Mouse (Mus musculus) lung, postnatal 36 days (tissue): Measurements from ENCODE around the gene Ugt1a7c.
"Not testable (repeated sequence)": the region's sequence is repeated elsewhere in the genome, so short reads cannot be mapped to it uniquely, and the experiment has no call there.

Source experiments
- DNase-seq: peaks from one replicate; pipeline ENCODE4 v3.0.0; 2022; ENCODE audit warnings: mixed read lengths

Gene Ugt1a7c

DNA sequence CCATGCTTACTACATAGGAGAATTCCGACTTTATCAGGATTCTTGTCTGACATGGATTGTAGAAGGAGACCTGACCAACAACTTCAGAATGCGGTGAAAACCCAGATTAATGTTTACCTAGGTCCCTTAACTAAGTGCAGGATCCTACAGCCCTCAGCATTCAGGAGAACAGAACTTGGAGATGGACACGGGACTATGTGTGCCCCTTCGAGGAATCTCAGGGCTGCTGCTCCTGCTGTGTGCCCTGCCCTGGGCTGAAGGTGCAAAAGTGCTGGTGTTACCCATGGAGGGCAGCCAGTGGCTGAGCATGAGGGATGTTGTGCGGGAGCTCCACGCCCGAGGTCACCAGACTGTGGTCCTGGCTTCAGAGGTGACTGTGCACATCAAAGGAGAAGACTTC, 105.6 kb downstream of the Ugt1a7c start, which contains the start of gene Ugt1a2:
Gene Ugt1a2 (plus strand): TSS at position 146 of the 400 bp plus-strand sequence.
- DNase-seq, result no peak

DNA sequence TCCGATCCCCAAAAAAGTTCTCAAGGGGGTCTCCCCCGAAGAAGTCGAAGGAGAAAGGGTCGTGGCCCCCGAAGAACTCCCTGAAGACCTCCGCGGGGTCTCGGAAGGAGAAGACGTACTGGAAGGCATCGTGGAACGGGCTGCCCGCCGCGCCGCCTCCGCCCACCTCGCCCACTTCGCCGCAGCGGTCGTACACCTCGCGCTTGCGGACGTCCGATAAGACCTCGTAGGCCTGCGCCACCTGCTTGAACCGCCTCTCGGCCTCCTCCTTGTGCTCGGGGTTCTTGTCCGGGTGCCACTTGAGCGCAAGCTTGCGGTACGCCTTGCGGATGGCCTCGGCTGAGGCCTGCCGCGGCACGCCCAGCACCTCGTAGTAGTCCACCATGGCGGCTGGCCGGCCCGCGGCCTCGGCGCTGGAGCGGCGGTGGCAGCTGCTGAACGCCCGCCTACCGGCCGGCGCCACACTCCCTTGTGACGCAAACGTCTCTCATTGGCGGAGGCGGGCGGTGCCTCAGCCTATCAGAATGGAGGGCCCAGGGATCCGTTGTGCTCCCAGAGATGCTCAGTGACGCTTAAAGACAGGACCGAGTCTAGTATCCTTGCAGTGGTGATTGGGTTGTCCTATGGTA, 110.5 kb downstream of the Ugt1a7c start, which contains the start of gene Dnajb3:
Gene Dnajb3 (minus strand): TSS at position 489 of the 629 bp plus-strand sequence.
- DNase-seq, result peak; percentile 71

GRCm38 (mm10) chr1:88206843-88207479, 112.1 kb downstream of the Ugt1a7c start:
- DNase-seq, result no peak

DNA sequence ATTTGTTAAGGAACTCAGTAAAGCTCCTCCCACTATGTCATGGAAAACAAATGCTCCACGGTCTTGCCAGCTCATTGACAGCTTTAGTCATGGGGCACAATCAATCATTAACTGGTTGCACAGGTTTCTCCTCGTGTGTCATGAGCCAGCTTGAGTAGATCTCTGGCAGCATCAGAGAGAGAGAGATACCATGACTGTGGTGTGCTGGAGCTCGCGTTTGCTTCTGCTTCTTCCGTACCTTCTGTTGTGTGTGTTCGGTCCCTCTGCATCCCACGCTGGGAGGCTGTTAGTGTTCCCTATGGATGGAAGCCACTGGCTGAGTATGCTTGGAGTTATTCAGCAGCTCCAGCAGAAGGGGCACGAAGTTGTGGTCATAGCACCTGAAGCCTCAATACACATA, 117.0 kb downstream of the Ugt1a7c start, which contains the start of gene Ugt1a1:
Gene Ugt1a1 (plus strand): TSS at position 148 of the 400 bp plus-strand sequence.
- no peak for DNase-seq

DNA sequence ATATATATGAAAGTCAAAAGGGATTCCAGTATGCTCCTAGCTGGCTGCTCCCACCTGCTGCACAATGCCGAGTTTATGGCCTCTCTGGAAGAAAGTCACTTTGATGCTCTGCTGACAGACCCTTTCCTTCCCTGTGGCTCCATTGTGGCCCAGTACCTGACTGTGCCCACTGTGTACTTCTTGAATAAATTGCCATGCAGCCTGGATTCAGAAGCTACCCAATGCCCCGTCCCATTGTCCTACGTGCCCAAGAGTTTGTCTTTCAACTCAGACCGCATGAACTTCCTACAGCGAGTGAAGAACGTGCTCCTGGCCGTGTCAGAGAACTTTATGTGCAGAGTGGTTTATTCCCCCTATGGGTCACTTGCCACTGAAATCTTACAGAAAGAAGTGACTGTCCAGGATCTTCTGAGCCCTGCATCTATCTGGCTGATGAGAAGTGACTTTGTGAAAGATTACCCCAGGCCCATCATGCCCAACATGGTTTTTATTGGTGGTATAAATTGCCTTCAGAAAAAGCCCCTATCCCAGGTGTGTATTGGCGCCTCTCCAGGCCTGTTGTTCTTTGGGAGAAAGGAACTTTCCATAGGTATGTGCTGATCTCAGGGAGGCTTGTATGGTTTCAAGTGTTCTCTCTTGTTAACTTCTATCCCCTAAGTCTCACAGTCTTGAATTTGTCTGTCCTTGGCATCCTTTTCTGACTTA, 117.6 kb downstream of the Ugt1a7c start:
- DNase-seq, result no peak

DNA sequence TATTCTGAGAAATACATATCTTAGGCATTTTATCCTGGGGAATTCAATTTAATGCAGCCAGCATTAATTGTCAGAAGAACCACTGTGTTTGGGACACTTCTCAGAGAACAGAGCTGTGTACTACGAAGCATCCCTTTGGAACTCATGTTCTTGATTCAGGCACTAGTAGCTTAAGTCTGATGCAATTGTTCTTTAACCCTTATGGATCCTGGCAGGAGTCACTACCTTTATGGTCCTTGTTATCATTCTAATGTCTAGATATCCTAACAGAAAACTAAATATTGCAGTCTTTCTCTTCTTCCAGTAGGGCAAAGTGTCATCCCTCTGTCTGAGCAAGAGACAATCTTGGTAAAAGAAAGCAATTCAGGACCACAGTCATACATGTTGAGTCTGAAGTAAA, 118.2 kb downstream of the Ugt1a7c start:
- no peak for DNase-seq

DNA sequence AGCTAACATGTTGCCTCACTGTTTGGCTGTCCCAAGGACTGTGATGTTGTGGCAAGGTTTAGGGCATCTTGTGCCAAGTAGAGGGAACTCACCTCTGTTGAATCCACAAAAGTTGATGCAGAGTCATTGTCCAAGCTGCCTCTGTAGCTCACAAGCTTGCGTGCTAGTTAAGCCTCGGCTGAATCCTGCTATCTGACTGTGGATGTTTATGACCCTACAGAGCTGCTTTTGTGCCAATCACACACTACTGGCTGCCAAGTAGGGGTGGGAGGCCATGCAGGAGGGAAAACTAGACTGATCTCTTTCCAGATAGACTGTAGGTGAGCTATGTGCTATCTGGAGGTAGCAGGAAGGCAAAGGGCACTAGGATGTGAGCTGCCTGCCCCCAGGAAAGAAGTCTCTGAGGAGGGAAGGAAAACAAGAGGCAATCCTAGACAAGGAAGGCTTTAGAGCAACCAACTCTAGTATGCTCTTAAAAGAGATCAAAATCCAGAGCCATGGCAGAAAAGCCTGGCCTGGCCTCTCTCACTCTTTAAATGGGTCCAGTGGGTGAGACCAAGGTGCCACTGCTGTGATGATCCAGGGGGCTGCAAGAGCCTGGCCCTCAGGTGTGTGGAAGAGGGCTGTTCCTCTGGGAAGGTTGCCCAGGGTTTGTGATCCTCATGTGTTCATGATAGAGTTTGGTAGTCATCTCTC, 119.1 kb downstream of the Ugt1a7c start:
- no peak for DNase-seq

DNA sequence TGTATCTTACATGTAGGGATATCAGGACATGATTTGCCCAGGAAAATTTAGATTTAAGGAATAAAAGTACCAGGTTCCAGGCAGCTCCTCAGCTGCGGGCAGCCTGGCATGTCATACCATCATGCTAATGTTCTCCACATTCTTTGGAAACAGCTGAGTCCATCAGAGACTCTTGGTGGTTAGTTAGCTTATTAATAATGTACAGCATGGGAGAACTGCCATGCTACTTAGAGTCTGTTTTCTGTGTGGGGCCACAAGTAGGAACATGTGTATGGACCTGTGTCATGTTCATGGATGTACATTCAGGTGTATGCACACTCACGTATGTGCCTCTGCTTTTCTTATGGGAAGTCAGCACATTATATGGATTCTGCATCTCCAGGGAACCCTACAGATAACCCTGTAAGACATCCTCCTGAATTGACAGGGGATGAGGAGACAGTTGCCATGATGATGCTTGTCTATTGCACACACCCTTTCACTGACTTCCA, 119.6 kb downstream of the Ugt1a7c start:
- DNase-seq, result no peak

- DNase-seq, result no peak
Measured at GRCm38 (mm10) chr1:88215466-88216380, 120.9 kb downstream of the Ugt1a7c start.

- DNase-seq, result no peak
Measured at GRCm38 (mm10) chr1:88216551-88216950, 121.7 kb downstream of the Ugt1a7c start.

DNA sequence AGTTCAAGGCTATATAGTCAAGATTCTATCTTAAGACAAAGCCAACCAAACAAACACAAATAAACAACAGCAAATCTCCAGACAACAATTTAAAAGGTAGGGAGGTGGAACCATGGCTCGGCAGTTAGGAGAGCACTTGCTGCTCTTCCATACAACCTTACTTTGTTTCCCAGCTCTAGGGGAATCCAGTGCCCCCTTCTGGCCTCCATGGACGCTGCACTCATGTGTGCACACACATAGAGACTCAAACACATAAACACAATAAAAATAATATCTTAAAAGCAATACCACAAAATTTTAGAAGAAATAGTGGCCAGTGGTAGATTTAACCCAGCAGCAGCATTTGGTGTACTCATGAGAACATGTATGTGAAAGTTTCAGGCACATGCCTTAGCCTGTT, 122.3 kb downstream of the Ugt1a7c start:
- DNase-seq, result no peak

GRCm38 (mm10) chr1:88217576-88217975, 122.7 kb downstream of the Ugt1a7c start:
- no peak for DNase-seq

GRCm38 (mm10) chr1:88218051-88218450, 123.2 kb downstream of the Ugt1a7c start:
- DNase-seq, result no peak

GRCm38 (mm10) chr1:88218591-88218990, 123.7 kb downstream of the Ugt1a7c start:
- DNase-seq, result no peak

DNA sequence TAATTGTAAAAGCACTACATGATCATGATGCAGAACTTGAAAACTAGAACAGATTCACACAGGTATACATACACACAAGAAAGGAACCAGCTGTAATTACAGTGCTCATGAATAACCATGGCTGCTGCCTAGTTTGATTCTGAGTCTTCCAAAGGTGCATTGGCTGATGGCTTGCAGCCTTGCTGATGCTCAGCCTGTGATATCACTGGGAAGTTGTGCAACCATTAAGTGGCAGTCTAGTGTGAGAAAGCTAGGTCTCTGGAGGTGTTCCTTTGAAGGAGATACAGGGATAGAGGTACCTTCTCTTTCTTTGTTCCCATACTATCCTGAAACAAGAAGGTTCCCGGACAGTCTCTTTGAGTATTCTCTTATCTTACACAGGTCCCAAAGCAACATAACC, 124.2 kb downstream of the Ugt1a7c start:
- no peak for DNase-seq

DNA sequence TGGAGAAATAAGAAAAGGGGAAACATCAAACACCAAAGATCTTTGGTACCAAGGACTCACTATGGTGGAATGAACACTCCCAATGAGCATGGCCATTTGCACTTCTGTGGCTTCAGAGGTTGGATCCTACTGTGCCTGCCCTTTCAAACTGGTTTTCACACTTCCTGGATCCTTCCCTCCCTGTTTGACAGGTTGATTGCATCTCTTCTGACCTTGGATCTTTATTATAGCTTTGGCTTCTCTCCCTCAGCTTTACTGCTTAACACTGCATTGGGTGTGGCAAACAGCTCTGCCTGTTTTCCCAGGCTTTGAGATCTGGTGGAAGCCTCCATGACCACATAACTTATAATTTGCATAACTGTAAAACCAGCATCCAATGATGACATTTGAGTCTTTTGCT, 125.5 kb downstream of the Ugt1a7c start:
- DNase-seq, result no peak

DNA sequence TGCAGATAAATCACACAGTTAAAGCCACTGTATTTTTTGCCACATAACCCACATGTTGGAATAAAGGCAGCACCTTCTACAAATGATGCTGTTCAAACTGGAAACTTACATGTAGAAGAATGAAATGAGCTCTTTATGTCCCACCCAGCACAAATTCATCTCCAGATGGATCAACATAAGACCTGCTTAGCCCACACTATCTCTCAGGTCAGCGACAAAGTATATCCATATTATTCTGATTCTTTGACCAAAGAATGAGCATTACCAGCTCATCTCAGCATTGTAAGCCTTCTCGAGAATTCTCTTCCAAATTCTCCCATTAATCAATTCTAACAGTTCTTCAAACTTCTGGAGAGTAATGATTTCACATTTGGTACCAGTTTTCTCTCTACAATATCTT, 127.4 kb downstream of the Ugt1a7c start:
- DNase-seq, result no peak

- peak; percentile 2 for DNase-seq
Measured at GRCm38 (mm10) chr1:88223011-88223515, 128.2 kb downstream of the Ugt1a7c start.

DNA sequence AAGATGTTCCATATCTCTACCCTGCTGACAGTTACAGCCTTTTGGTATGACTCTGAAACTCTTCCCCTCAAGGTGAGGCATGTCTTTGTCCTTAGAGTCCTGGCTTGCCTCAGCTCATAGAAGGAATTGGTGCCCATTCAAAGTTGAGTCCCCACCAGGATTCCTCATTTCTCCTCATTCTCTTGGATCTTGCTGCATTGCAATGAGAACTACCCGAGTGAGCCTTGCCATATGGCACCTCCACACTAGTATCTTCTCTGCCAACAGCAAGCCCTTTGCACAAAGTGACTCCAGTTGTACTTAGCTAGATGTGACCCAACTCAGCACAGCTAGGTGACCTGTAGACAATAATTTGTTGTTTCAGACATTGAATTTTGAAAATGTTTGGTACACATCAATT, 128.7 kb downstream of the Ugt1a7c start:
- peak; percentile 3 for DNase-seq

GRCm38 (mm10) chr1:88224029-88224776, 129.3 kb downstream of the Ugt1a7c start:
- peak; percentile 81 for DNase-seq

- DNase-seq, result not testable (repeated sequence)
Measured at GRCm38 (mm10) chr1:88225301-88225700, 130.4 kb downstream of the Ugt1a7c start.
